Mouse (Mus musculus) E14TG2a.4 (cell line): ENCODE results near the gene Ntm.

Experiments
- CTCF ChIP-seq: conservative IDR thresholded peaks from 2 replicates; pipeline ENCODE4 v1.5.1; 2014; ENCODE audit warnings: low read length
- NANOG ChIP-seq: IDR thresholded peaks from 2 replicates; pipeline ENCODE4 v1.6.1; 2014; ENCODE audit warnings: borderline replicate concordance, low read length, mixed read lengths
- POU5F1 ChIP-seq: IDR thresholded peaks from 2 replicates; pipeline ENCODE4 v1.6.1; 2014; ENCODE audit warnings: low read length, borderline replicate concordance

DNA sequence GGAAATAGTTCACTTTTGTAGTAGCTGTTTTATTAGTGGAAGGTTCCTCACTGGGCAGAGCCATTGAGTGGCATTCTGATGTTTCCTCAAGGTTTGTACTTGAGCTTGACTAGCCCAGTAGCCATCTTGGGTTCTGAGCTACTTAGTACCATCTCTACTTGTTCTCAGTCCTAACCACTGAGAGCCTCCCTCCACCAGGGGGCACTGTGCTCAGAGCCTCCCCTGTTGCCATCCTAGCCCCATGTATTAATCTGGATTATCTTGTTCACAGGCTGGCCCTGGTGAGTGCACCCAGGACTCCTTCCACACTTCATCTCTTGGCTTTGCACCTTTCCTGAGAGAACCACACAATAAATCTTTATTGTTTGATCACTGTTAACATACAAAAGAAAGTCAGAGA, 555.0 kb downstream of the Ntm start:
- peak; percentile 63 for TF ChIP-seq CTCF
- TF ChIP-seq NANOG = no peak
- TF ChIP-seq POU5F1 = no peak
